In genomic region chr14:124444831-124445230, GRCm38 (mm10) we compare ENCODE assay signal across 17 mouse cellular contexts.
DNase-seq lines count a peak whose midpoint lies in the region.
"Had no signal": no experiment of that assay in that cellular context is flagged by ENCODE, and none has a peak within 500 bp of the region (broad histone marks: within the 10 kb centered on the region; RNA-seq: fewer than 3 reads in every experiment).

No protein-coding gene starts in this region.

- peak; percentile 44 for DNase-seq in left cerebral cortex, adult 11 months (ENCODE audit: low spot score)
- DNase-seq in left cerebral cortex, adult 18-20 months (ENCODE audit: low spot score in 2 of 2), result no peak
- DNase-seq in right cerebral cortex, adult 18-20 months, result peak; percentile 52
- DNase-seq in right cerebral cortex, postnatal 4 days, result no peak
- DNase-seq in R1 (ENCODE audit: low read depth, low spot score), result peak; percentile 14
- DNase-seq in brain, adult 2 months (ENCODE audit: low read depth, low spot score), result peak; percentile 73
- DNase-seq in cerebellum, adult 11 months, result no peak
- DNase-seq: adrenal gland, adult 8-10 months; adrenal gland, postnatal 25 days; cerebellum, adult 2 months; cerebellum, adult 9-11 months; cerebellum, postnatal 25 days; forebrain, postnatal 0 days; gastrocnemius, postnatal 25 days; heart, adult 18-20 months; heart, postnatal 10 days; heart, postnatal 36 days had no signal

Comparison
In these comparisons a context has a peak if more than half of its experiments do, and no peak if none do; other contexts are left out.
1. DNase-seq: peak in left cerebral cortex, adult 11 months (single experiment), right cerebral cortex, adult 18-20 months (single experiment), R1 (single experiment) and brain, adult 2 months (single experiment); none in left cerebral cortex, adult 18-20 months (0 of 2), right cerebral cortex, postnatal 4 days (single experiment) and cerebellum, adult 11 months (single experiment).